Mouse (Mus musculus): ENCODE data around the gene Llgl2.

GRCm38 (mm10) chr11:115902177-115902576 lies 78.3 kb downstream of the Llgl2 start:
- no peak for TF ChIP-seq CTCF (IDR thresholded peaks at IDR 0.05; ENCODE audit: extremely low read depth, insufficient read depth, low read length)
- TF ChIP-seq POLR2A (IDR thresholded peaks at IDR 0.05; ENCODE audit: extremely low read depth, insufficient read depth, low read length): no peak

Data from cortical plate, adult 2 months (tissue).